Mouse (Mus musculus): ENCODE data around the gene Map7. TPM values are rescaled to one million over a fixed set of nuclear protein-coding genes. Genes with fewer than 3 reads are reported as not detected.

Gene Map7
- polyA plus RNA-seq, 1 experiment: 0.01 TPM

DNA sequence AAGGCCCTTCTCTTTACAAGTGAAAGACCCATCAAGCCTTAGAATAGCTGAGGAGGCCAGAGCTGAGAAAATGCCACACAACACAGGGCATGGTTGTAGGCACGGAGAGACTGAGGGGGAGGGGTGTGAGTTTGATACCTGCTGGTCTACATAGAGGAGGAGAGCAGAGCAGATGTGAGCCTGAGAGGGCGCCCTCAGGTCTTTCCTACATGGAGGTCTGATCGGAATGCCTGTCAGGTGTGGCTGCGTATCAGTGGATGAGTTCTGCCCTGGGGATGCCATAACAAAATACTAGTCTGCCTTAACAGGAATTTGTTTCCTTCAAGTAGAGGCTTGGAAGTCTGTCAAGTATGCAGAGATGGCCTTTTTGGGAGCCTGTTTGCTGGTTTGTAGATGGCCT lies 37.0 kb downstream of the Map7 start:
- H3K79me2 ChIP-seq (ENCODE audit: control insufficient read depth, insufficient read depth): no peaks in the 10 kb centered on the region
- H3K36me3 ChIP-seq (ENCODE audit: control insufficient read depth, insufficient read depth): no peaks in the 10 kb centered on the region
- no peak overlapping the region for H3ac ChIP-seq (ENCODE audit: control insufficient read depth, insufficient read length)
- no peak for TF ChIP-seq E2F4 (IDR thresholded peaks at IDR 0.05; ENCODE audit: insufficient read depth)
- no peak for TF ChIP-seq MAX (IDR thresholded peaks at IDR 0.05; ENCODE audit: low read depth)
- TF ChIP-seq POLR2AphosphoS2 (IDR thresholded peaks at IDR 0.05; ENCODE audit: insufficient read length, low read depth): no peak
- no peak for TF ChIP-seq CEBPB (IDR thresholded peaks at IDR 0.05; ENCODE audit: insufficient read depth, poor library complexity, severe bottlenecking)
- no peak for TF ChIP-seq REST (IDR thresholded peaks at IDR 0.05; ENCODE audit: insufficient read depth, insufficient read length)
- no peak for TF ChIP-seq MYOD1 (IDR thresholded peaks at IDR 0.05; ENCODE audit: control insufficient read depth in 1 of 3, insufficient read length in 2 of 3, low read depth in 2 of 3)
- TF ChIP-seq POLR2A (IDR thresholded peaks at IDR 0.05; ENCODE audit: insufficient read length, low read depth): no peak
- TF ChIP-seq USF1 (IDR thresholded peaks at IDR 0.05; ENCODE audit: low read depth): no peak
- no peak for TF ChIP-seq SRF (IDR thresholded peaks at IDR 0.05; ENCODE audit: control insufficient read depth, insufficient read length, low read depth)
- TF ChIP-seq TCF12 (IDR thresholded peaks at IDR 0.05; ENCODE audit: insufficient read depth, poor library complexity, severe bottlenecking): no peak
- no peak for TF ChIP-seq MYOG (IDR thresholded peaks at IDR 0.05; ENCODE audit: control insufficient read depth in 1 of 3, insufficient read depth in 1 of 3, insufficient read length in 2 of 3, low read depth in 2 of 3)
- TF ChIP-seq TCF3 (IDR thresholded peaks at IDR 0.05; ENCODE audit: insufficient read length, low read depth): no peak
- H3K4me2 ChIP-seq (ENCODE audit: low read depth): no peak overlapping the region
- no peaks in the 10 kb centered on the region for H3K27me3 ChIP-seq (ENCODE audit: control insufficient read depth, insufficient read depth, insufficient read length)
- H3K4me3 ChIP-seq: no peak overlapping the region

DNA sequence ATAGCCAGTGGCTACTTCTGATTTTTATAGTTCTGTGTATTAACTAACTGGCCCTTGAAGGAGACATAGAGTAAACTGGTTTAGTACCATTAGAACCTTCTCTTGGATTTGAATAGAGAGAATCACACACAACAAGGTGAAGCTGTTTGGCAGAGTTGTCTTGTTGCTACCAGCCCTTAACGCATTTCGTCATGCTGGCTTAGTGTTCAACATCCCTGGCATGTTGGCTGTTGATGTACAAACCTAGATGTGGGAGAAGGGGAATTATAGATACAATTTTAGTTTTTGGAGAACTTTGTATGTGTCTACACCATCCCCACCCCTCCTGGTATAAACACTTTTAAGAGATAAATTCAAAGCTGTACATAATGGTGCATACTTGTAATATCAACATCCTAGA lies 37.5 kb downstream of the Map7 start:
- TF ChIP-seq TCF3 (IDR thresholded peaks at IDR 0.05; ENCODE audit: insufficient read length, low read depth): no peak
- TF ChIP-seq E2F4 (IDR thresholded peaks at IDR 0.05; ENCODE audit: insufficient read depth): no peak
- TF ChIP-seq CEBPB (IDR thresholded peaks at IDR 0.05; ENCODE audit: insufficient read depth, poor library complexity, severe bottlenecking): no peak
- no peak for TF ChIP-seq USF1 (IDR thresholded peaks at IDR 0.05; ENCODE audit: low read depth)
- TF ChIP-seq SRF (IDR thresholded peaks at IDR 0.05; ENCODE audit: control insufficient read depth, insufficient read length, low read depth): no peak
- TF ChIP-seq TCF12 (IDR thresholded peaks at IDR 0.05; ENCODE audit: insufficient read depth, poor library complexity, severe bottlenecking): no peak
- TF ChIP-seq MYOD1 (IDR thresholded peaks at IDR 0.05; ENCODE audit: control insufficient read depth in 1 of 3, insufficient read length in 2 of 3, low read depth in 2 of 3): no peak
- TF ChIP-seq POLR2AphosphoS2 (IDR thresholded peaks at IDR 0.05; ENCODE audit: insufficient read length, low read depth): no peak
- TF ChIP-seq MYOG (IDR thresholded peaks at IDR 0.05; ENCODE audit: control insufficient read depth in 1 of 3, insufficient read depth in 1 of 3, insufficient read length in 2 of 3, low read depth in 2 of 3): no peak
- no peak for TF ChIP-seq POLR2A (IDR thresholded peaks at IDR 0.05; ENCODE audit: insufficient read length, low read depth)
- no peak for TF ChIP-seq MAX (IDR thresholded peaks at IDR 0.05; ENCODE audit: low read depth)
- TF ChIP-seq REST (IDR thresholded peaks at IDR 0.05; ENCODE audit: insufficient read depth, insufficient read length): no peak
- no peak overlapping the region for H3ac ChIP-seq (ENCODE audit: control insufficient read depth, insufficient read length)
- H3K27me3 ChIP-seq (ENCODE audit: control insufficient read depth, insufficient read depth, insufficient read length): no peaks in the 10 kb centered on the region
- H3K4me2 ChIP-seq (ENCODE audit: low read depth): no peak overlapping the region
- H3K4me3 ChIP-seq: no peak overlapping the region
- no peaks in the 10 kb centered on the region for H3K36me3 ChIP-seq (ENCODE audit: control insufficient read depth, insufficient read depth)
- no peaks in the 10 kb centered on the region for H3K79me2 ChIP-seq (ENCODE audit: control insufficient read depth, insufficient read depth)

DNA sequence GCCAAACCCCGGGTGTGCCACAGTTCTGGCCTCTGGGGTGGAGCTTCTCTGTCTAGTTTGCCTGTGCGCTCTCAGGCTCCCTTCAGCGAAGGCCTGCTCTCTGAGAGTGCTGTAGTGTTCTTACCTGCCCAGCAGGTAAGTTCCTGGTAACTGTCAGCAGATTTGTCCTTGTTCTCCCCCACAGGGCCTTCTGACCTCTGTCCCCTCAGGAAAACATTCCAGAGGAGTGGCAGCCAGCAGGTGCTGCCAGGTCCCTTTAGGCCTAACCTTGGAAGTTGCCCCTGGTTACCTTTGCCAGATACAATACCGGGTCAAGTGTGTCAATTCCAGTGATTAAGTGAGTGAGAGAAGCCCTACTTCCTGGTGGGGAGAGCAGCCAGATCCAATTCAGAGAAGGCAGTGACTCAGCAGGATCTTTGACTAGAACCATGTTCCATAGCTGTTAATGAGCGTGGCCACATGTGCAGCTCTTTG lies 38.6 kb downstream of the Map7 start:
- Histone ChIP-seq H3ac (ENCODE audit: control insufficient read depth, insufficient read length) (no peak overlapping the region), H3K4me3 (no peak overlapping the region), H3K79me2 (ENCODE audit: control insufficient read depth, insufficient read depth) (no peaks in the 10 kb centered on the region), H3K27me3 (ENCODE audit: control insufficient read depth, insufficient read depth, insufficient read length) (no peaks in the 10 kb centered on the region), H3K4me2 (ENCODE audit: low read depth) (no peak overlapping the region), H3K36me3 (ENCODE audit: control insufficient read depth, insufficient read depth) (no peaks in the 10 kb centered on the region)
- TF ChIP-seq MYOD1 (IDR thresholded peaks at IDR 0.05; ENCODE audit: control insufficient read depth in 1 of 3, insufficient read length in 2 of 3, low read depth in 2 of 3) (no peak), CEBPB (IDR thresholded peaks at IDR 0.05; ENCODE audit: insufficient read depth, poor library complexity, severe bottlenecking) (no peak), POLR2A (IDR thresholded peaks at IDR 0.05; ENCODE audit: insufficient read length, low read depth) (no peak), E2F4 (IDR thresholded peaks at IDR 0.05; ENCODE audit: insufficient read depth) (no peak), MYOG (IDR thresholded peaks at IDR 0.05; ENCODE audit: control insufficient read depth in 1 of 3, insufficient read depth in 1 of 3, insufficient read length in 2 of 3, low read depth in 2 of 3) (no peak), REST (IDR thresholded peaks at IDR 0.05; ENCODE audit: insufficient read depth, insufficient read length) (no peak), USF1 (IDR thresholded peaks at IDR 0.05; ENCODE audit: low read depth) (no peak), TCF3 (IDR thresholded peaks at IDR 0.05; ENCODE audit: insufficient read length, low read depth) (no peak), MAX (IDR thresholded peaks at IDR 0.05; ENCODE audit: low read depth) (no peak), SRF (IDR thresholded peaks at IDR 0.05; ENCODE audit: control insufficient read depth, insufficient read length, low read depth) (no peak), POLR2AphosphoS2 (IDR thresholded peaks at IDR 0.05; ENCODE audit: insufficient read length, low read depth) (no peak), TCF12 (IDR thresholded peaks at IDR 0.05; ENCODE audit: insufficient read depth, poor library complexity, severe bottlenecking) (no peak)

DNA sequence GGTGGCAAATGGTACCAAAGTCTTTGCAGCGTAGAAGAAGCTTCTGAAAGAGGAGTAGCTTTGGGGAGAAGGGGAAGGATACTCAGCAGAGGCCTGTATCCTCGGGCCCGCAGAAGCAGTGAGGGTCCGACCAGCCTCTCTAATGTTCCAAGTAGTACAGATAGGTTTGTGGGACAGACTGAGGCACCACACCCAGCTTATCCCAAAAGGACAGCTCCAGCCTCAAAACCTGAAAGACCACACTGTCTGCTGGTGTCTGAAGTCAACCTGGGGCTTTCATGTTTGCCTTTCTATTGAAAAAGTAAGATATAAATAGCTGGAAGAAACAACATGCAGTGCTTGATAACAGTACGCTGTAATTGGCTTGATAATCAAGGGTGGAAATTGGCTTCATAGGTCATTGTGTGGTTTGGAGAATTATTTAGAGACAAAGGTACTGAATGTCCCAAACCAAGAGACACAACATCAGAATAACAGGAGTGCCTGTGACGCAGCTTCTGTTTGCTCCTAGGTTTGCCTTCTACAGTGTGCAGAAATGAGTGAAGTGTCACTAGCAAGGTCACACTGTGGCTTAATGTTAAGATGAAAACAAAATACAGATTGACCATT lies 42.0 kb downstream of the Map7 start:
- Histone ChIP-seq H3K36me3 (ENCODE audit: control insufficient read depth, insufficient read depth) (no peaks in the 10 kb centered on the region), H3K4me2 (ENCODE audit: low read depth) (no peak overlapping the region), H3K4me3 (no peak overlapping the region), H3K79me2 (ENCODE audit: control insufficient read depth, insufficient read depth) (no peaks in the 10 kb centered on the region), H3ac (ENCODE audit: control insufficient read depth, insufficient read length) (no peak overlapping the region), H3K27me3 (ENCODE audit: control insufficient read depth, insufficient read depth, insufficient read length) (peaks cover 7% of the 10 kb centered on the region)
- TF ChIP-seq TCF3 (IDR thresholded peaks at IDR 0.05; ENCODE audit: insufficient read length, low read depth): no peak
- TF ChIP-seq MYOG (IDR thresholded peaks at IDR 0.05; ENCODE audit: control insufficient read depth in 1 of 3, insufficient read depth in 1 of 3, insufficient read length in 2 of 3, low read depth in 2 of 3): no peak
- TF ChIP-seq POLR2AphosphoS2 (IDR thresholded peaks at IDR 0.05; ENCODE audit: insufficient read length, low read depth): no peak
- no peak for TF ChIP-seq SRF (IDR thresholded peaks at IDR 0.05; ENCODE audit: control insufficient read depth, insufficient read length, low read depth)
- TF ChIP-seq TCF12 (IDR thresholded peaks at IDR 0.05; ENCODE audit: insufficient read depth, poor library complexity, severe bottlenecking): no peak
- no peak for TF ChIP-seq CEBPB (IDR thresholded peaks at IDR 0.05; ENCODE audit: insufficient read depth, poor library complexity, severe bottlenecking)
- no peak for TF ChIP-seq MYOD1 (IDR thresholded peaks at IDR 0.05; ENCODE audit: control insufficient read depth in 1 of 3, insufficient read length in 2 of 3, low read depth in 2 of 3)
- TF ChIP-seq MAX (IDR thresholded peaks at IDR 0.05; ENCODE audit: low read depth): no peak
- no peak for TF ChIP-seq USF1 (IDR thresholded peaks at IDR 0.05; ENCODE audit: low read depth)
- TF ChIP-seq E2F4 (IDR thresholded peaks at IDR 0.05; ENCODE audit: insufficient read depth): no peak
- no peak for TF ChIP-seq POLR2A (IDR thresholded peaks at IDR 0.05; ENCODE audit: insufficient read length, low read depth)
- no peak for TF ChIP-seq REST (IDR thresholded peaks at IDR 0.05; ENCODE audit: insufficient read depth, insufficient read length)
